Mouse (Mus musculus) gastrocnemius, postnatal 4 days (tissue): ENCODE results near the gene Upb1. TPM values are rescaled to one million over a fixed set of nuclear protein-coding genes. Genes with fewer than 3 reads are reported as not detected.
"Not testable (repeated sequence)": the region's sequence is repeated elsewhere in the genome, so short reads cannot be mapped to it uniquely, and the experiment has no call there.

Experiments
- DNase-seq, 2 experiments: peaks; one replicate each; pipeline ENCODE4 v3.0.0; 2021 to 2022; ENCODE audit warnings: low spot score in 2 of 2, mixed read lengths in 2 of 2
- long read RNA-seq, 2 experiments: library from polyadenylated mRNA; stranded (forward); transcript quantifications; one replicate each; pipeline ENCODE4 v2.0.0; 2021
- total RNA-seq, 2 experiments: library from RNA; stranded (reverse); gene quantifications; 2 replicates each; pipeline ENCODE4 v1.2.3; 2021

Gene Upb1
- under 1 TPM; 0.29 to 0.39 TPM for total RNA-seq
- long read RNA-seq, experiment 1, result 0 reads
- long read RNA-seq, experiment 2, result 0 reads

DNA sequence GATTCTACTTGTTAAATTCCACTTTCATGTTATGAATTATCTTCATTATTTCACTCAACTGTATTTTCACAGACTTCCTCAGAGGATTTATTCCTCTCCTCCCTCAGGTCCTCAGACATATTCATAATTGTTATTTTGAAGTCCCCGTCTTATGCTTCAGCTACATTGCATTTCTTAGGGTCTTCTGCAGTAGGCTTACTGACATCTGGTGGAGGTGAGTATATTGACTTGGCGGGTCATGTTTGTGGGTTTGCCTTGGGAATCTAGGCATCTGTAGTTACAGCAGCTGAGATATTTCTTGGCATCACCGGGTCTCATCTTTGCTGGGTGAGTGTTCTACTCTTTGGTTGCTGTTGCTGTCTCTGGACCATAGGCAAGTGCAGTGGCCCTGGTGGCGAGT lies at the start of gene Upb1:
Gene Upb1, plus strand, starts transcription at position 158 of the 400 bp plus-strand sequence.
- no peak for DNase-seq

DNA sequence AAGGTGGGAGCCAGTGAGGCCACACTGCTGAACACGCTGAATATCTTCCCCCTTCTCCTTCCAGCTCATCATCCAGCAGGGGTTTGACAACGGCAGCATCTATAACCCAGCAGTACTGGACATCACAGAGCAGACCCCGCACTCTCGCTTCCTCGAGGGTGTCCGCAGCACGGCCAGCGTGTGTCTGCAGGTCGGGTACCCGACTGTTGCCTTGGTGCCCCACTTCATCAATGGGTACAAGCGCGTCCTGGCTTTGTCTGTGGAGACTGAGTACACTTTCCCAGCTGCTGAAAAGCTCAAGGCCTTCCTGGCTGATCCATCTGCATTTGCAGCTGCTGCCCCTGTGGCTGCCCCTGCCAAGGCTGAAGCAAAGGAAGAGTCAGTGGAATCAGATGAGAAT lies 48.4 kb upstream of the Upb1 start:
- DNase-seq, result no peak

DNA sequence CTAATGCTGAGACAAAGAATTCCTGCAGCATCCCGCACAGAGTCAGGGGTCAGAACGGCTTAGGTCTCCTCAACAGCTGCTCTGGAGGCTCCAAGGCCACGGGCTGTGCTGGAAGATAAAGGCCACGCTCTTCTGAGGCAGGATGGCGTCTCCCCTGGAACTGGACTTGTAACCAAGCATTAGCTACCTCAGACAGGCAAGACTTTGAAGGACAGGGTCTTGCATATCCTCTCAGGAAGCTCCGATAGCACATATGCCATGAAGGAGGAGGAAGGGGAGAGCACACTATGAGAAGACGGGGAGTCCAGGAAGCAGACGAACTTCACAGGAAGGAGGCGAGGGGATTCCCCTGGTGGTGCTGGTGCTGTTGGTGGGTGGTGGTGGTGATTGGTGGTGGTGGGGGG lies 47.1 kb upstream of the Upb1 start:
- DNase-seq, result not testable (repeated sequence)

DNA sequence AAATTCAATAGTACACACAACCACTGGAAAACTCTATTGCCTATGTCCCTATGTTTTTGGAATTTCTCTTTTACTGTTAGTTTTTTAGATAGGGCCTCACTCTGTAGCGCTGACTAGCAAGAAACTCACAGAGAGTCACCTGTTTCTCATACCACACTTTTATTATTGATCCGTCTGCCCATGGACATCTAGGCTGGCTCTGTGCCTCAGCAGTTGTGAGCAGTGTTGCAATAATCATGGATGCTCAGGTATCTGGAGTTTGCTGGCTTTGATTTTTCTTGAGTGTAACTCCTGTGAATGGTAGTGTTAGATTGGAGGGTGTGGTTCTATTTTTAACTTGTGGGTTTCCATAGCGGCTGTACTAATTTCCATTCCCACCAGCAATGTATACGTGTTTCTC lies 45.6 kb upstream of the Upb1 start:
- no peak for DNase-seq

DNA sequence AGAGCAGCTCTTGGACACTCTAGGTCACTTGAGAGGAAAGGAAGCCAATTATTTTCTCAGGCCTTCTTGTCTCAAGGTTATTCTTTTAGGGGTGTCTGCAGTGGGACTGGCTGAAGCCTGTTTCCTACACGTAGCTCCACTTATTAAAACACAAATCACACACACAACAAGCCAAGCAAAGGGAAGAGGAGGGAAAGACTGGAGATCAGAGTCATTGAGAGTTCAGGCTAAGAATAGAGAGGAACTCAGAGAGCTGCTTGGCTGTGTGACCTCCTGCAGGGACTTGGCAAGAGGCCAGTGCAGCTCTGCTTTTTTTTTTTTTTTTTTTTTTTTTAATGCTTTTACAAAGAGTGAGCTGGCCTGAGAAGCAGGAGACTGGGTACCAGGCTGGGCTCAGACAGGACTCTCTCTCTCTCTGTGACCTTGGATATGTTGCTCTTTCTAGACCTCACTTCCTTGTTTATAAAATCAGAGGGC lies 36.7 kb upstream of the Upb1 start:
- peak in 1 of 2 experiments; percentile 20 for DNase-seq

DNA sequence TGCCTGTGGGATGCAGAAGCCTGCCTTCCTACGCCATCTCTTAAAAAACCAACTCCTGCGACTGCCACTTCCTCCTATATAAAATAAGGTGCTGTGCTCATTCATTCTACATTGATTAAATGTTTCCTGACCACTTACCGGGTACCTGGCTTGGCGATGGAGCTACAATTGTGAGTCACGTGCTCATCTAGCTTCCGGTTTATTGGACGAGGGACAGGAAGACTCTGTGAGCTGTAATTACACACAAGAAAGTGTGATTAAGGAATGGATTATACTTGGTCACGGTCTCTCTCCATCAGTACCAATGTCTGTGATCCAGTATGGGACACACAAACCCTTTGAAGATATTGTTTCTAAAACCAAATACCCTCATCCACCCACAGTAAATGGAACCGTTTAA lies 36.1 kb upstream of the Upb1 start:
- DNase-seq, result no peak

DNA sequence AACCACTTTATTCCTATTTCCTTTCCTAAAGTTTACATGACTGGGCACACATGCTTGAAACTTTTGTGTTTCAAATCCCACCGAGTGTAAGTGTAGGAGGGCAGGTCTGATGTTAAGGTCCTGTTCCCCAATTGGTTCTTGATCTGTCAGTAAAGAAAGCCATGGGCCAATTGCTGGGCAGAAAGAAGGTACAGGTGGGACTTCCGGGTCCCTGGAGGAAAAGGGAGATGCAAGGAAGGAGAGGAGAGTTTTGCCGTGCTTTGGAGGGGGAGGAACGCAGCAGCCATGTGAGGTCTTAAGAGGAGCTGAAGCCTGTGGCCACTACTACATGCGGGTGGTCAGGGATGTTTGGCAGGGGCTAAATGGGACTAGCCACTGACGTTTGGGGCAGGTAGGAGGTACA lies 35.7 kb upstream of the Upb1 start:
- DNase-seq, result no peak

DNA sequence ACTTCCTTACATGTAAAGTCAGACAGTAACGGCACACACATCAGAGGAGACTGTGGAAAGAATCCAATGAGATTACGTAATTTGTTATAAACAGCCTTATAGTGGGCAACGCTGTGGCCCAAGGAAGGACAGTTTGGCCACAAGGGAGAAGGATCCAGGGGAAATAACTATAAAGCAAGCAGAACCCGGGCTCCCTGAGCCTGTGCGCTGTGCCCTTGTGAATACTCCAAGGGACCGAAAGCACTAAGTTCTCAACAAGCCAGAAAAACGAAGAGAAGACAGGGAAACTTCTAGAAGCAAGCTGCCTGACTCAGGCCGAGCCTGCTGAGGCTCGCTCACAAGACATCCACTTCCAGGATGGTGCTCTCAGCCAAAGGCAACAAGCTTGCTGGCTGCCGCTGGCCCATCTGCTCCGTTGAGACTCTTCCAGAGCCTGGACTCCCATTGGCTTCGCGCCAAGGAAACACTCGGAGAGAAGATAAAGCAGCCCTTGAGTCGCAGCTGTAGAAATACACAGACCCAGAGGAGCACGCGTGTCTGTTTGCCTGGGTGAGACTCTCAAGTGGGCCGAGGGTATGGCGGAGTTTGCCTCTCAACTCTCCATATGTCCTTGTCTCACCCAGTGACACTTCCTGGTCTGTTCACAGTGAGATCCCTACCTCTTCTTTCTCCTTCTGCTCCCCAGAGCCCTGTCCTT lies 27.1 kb upstream of the Upb1 start:
- DNase-seq, result peak in 1 of 2 experiments; percentile 27

DNA sequence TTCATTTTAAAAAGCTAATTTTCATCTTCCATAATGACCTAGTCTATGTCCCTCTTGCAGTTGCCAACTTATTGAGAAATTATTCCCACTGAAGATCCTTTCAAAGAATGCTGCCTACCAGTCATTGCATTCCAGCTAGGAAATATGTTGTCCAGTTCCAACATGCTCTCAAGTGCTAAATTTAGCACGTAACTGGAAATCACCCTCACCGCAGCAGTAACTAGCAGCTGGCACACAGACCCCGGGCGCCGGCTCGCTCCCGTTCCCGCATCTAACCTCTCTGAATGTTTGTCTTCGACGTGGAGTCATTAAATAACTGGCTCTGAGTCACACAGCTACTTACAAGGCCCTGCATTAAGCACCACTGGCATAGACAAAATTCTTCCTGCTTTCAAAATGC lies 22.2 kb upstream of the Upb1 start:
- DNase-seq, result no peak

DNA sequence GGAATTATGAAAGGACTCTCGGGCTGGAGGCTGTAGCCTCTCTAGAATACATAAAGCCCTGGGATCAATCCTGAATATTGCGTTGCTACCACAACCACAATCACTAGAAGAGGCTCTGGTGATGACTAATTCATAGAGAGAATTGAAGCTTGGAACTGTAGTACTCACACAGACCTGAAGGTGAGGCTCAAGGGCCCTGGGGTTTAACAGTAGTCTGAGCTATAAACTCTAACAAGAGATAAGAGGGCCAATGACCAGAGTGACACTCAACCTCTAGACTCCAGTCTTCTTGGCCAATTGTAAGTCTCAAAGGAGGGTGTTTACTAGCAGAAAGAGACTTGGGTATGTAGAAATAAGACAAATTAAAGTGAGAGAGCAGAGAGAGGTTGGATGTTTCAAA lies 10.8 kb upstream of the Upb1 start:
- no peak for DNase-seq

DNA sequence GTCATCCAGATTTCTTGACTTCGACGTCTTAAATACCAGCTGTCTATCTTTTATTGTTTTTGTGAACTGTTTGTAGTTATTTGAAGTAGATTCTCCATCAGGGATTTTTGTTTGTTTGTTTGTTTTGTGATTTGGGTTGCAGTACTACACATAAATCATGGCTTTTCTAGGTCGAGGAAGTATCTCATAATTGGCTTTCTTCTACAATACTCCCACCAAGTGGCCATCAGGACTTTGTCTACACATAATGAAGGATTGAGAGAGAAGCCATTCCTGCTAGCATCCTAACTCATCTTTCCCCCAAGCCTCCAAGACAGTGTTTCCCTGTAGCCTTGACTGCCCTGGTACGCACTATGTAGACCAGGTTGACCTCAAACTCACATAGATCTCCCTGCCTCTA lies 10.1 kb upstream of the Upb1 start:
- DNase-seq, result no peak

DNA sequence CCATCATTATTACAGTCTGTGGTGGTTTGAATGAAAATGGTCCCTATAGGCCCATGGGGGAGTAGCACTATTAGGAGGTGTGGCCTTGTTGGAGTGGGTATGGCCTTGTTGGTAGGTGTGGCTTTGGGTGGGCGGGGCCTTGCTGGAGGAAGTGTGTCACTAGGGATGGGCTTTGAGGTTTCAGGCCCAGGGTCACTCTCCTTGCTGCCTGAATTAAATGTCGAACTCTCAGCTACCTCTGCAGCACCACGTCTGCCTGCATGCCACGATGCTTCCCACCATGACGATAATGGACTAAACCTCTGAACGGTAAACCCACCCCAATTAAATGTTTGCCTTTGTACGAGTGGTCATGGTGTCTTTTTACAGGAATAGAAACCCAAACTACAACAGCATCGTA lies 6.1 kb upstream of the Upb1 start:
- no peak for DNase-seq

DNA sequence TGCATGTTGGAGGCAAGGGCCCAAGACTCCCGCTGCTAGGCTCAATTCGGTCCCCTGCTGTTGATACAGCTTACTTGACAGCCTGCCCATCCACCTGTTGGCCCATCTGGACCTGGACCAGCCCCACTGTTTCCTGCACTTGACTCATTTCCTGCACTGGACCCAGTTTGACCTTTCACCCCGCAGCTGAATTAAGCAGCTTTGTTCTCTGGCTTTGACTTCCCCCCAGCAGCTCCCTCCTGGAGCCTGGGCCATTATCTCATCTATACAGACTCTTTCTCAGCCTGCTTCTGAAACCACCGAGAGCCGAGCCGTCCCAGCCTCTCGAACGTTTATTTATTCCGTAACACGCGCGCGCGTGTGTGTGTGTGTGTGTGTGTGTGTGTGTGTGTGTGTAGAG lies 3.9 kb upstream of the Upb1 start:
- peak in 1 of 2 experiments; percentile 18 for DNase-seq

DNA sequence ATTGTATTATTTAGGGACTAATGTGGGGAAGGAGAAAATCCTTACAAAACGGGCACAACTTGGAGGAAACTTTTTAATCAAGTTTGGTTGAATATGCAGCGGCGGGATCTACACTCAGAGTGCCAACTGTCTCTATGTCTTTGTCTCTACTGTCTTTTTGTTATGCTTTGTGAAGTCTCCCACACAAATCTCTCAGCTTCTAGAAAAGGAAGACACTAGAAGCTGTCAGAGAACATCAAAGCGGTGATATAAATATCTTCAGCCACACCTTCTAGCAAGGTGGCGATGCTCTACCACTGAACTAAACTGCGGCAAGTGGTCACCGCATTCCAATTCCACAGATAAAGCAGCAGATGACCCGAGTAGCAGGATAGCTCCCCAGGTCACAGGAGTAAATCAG lies 5.0 kb downstream of the Upb1 start:
- DNase-seq, result no peak

DNA sequence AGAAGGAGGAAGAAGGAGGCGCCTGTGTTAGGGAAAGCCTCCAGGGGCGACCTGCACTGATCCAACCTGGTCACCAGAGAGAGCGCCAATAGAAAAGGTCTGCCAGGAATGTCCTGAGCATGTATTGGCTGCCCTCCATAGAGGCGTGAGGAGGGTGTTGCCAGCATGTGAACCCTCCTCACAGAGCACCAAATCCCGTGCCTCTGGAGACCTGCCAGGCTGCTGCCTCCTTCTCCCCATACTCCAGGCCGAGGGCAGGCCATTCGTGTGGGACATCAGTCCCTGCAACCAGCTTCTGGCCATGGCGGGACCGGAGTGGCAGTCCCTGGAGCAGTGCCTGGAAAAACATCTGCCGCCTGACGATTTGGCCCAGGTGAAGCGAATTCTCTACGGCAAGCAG lies 5.8 kb downstream of the Upb1 start:
- peak; percentile 35 to 60 for DNase-seq

DNA sequence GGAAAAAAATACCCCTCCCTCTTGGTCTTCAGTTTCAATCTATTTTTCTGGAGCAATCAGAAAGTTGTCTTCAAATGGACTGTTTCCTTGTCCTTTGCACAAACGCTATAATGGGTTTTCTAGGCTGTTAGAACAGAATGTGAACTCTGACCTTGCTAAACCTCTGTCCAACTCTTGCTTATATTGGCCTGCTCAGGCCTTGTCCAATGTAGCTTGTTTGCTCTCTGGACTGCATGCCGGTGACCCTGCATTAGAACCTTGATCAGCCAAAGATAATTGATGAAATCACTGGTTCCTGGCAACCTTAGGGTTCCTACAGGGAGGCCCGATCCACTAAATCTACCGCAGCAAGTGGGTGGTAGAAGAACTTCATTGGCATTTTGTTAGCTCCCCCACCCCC lies 6.8 kb downstream of the Upb1 start:
- DNase-seq, result no peak

DNA sequence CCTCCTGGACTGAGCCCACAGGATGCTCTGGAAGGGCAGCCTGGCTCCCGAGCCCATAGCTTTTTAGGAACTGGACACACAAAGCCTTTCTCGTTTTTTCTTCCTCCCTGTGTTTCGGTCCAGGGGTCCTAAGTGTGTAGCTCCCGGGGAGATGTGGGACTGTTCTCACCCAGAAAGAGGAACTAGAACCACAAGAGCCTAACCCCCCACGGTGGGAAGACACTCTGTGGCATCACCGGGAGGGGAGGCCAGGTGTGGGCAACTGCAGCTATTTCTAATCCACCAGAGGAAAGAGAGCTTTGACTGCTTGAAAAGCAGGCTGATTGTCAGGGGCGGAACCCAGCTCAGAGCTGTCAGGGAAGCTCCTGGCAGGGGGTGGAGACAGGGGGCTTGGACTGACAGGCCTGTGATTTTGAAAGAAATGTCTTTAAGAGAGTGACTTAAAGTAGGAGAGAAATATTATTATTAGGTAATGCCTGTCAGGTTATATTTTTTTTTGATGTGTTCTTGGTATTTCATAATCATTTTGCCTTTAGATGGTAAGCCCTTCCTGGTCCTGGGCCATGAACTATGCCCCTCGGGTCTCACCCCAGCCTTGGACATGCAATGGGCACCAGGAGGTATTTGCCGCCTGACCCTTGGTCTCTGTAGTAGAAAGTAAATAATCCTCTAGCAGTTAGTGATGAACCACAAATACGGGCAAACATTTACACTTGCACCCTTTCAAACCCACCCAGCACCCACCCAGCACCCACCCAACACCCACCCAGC lies 10.6 kb downstream of the Upb1 start:
- not testable (repeated sequence) for DNase-seq

DNA sequence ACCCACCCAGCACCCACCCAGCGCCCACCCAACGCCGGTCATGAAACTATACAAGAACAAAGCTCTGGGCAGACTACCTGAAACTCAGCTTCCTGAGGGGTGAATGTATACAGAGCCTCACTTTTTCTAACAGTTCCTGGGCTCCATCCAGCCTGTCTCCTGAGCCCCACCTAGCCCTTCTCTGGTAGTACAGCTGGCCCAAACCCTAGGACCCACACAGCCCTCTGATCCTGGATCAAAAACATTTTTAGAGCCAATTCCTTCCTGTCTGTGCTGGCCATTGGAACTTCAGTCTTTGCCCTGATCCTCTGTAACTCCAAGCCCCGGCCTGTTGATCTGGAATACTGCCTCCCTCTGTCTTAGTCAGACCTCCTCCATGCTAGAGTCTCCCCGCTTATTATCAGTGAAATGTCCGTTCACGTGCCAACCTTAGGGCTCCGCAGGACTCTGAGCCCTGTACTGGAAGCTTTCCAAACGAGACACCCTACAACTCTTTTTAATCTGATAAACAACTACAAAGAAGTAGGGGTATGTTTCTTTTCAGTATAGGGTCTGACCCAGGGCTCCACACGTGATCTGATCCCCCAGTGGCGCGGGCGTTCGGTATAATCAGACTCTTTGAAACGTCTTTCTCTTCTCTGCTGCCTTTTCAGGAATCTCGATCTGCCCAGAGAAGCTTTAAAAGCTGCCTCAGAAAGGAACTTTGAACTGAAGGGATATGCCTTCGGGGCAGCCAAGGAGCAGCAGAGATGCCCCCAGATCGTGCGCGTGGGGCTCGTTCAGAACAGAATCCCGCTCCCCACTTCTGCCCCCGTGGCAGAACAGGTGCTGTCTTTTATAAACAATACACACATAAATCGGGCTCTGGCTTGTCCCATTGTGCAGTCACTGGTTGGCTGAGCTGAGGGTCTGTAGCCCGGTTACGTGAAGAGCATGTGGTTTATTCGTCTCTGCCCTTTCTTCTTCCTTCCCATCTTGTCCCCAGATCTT lies 11.5 kb downstream of the Upb1 start:
- no peak for DNase-seq

DNA sequence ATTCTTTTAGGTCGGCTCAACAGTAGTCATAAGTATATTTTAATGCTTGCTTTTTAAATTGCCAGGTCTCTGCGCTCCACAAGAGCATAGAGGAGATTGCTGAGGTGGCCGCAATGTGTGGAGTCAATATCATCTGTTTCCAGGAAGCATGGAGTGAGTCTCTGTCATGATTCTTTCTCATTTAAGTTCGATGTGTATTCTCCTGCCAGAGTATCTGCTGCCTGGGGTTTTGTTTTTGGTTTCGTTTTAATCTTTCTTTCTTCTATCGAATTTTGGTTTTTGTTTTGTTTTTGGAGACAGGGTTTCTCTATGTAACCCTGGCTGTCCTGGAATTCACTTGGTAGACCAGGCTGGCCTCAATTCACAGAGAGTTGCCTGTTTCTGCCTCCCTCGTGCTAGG lies 14.0 kb downstream of the Upb1 start:
- no peak for DNase-seq

DNA sequence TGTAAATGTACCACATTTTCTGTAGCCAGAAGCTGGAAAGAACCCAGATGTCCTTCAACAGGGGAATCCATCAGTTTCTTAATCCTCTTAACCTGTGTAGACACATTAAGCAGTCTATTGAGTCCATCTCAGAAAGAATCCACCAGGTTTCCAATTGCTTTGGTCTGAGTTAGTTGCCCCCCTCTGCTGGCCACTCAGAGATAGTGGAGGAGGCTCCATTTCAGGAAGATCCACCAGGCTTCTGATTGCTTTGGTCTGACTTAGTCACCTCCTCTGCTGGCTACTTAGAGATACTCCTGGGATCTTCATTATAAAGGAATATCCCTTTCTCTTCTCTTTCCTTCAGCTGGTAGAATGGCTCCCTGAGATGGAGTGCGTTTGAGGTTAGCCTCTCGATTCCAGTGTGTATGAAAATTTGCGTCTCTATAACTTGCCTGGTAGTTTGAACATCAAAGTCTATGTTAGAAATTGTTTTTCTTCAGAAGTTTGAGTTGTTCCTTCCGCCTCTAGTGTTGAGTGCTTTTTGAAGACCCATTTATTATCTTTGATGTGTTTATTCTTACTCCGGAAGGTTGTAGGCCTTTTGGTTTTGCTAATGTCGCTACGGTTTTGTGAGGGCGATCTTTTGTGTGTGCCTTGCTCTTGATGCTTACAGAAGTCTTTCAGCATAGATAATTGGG lies 16.6 kb downstream of the Upb1 start:
- no peak for DNase-seq

DNA sequence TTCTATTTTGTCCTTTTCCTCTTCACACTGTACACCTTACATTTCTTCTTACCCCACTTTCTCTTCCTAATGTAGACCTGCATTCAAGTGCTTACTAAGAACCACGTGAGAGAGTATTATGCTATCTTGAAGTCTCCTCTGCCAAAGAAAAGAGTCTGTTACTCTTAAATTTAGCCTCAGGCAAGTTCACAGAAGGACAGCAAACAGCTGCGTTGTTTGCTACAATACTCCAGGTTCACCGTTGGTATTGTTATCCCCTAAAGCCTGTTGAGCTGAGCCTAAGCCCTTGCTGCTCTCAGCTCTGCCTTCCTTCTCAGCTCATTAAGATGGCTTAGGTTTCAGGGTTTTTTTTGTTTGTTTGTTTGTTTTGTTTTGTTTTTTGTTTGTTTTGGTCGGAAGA lies 17.8 kb downstream of the Upb1 start:
- DNase-seq, result no peak
